Mouse (Mus musculus): ENCODE results near the gene Gm4884. TPM values are rescaled to one million over a fixed set of nuclear protein-coding genes. Genes with fewer than 3 reads are reported as not detected.

Gene Gm4884
- polyA plus RNA-seq (2012) = 0.02 TPM in 1 of 2 replicates, not detected in the other

GRCm38 (mm10) chr7:41032419-41032818 lies at the start of gene Gm4884:
TSS of gene Gm4884 (plus strand) at chr7:41032719.

GRCm38 (mm10) chr7:40987243-40987642 lies 45.3 kb upstream of the Gm4884 start, which contains the start of gene 4930433I11Rik:
TSS of gene 4930433I11Rik (plus strand) at chr7:40987543.

Other genes with a start within 250 kb of the Gm4884 start
- gene Vstm2b, start 134.4 kb upstream of the Gm4884 start, polyA plus RNA-seq (2012) = 0.06 TPM in 1 of 2 replicates, not detected in the other
- gene 4930433I11Rik, start 45.2 kb upstream of the Gm4884 start, polyA plus RNA-seq (2012) = not detected in 2 replicates
- gene Gm5592, start 121.1 kb downstream of the Gm4884 start, polyA plus RNA-seq (2012) = not detected in 2 replicates